Mouse (Mus musculus) adrenal gland, adult (tissue): ENCODE measurements around the gene Gse1.
"Not testable (repeated sequence)": the region's sequence is repeated elsewhere in the genome, so short reads cannot be mapped to it uniquely, and the experiment has no call there.

Source experiments
- DNase-seq, 2 experiments: peaks; one replicate each; pipeline ENCODE4 v3.0.0; 2022 to 2023; ENCODE audit warnings: low spot score in 1 of 2; ENCODE audit not compliant: inconsistent age in 2 of 2

Gse1 gene

DNA sequence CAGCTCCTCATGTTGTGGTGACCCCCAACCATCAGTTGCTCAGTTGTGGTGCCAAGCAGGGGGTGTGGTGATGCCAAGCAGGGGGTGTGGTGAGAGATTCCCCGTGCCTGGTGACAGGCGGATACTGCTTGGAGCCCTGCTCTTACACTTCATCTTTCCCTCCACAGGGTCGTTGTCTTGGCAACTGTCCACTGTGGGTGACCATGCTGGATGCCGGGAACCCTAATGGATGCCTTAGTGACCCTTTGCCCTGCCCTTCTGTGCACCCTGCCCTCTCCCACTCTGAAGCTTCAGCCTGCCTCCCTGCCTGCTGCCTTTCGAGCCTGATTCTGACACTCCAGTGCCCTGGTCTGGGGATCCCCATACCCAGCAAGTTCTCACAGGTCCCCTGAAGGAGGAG, 109.4 kb downstream of the Gse1 start:
- DNase-seq, result no peak

DNA sequence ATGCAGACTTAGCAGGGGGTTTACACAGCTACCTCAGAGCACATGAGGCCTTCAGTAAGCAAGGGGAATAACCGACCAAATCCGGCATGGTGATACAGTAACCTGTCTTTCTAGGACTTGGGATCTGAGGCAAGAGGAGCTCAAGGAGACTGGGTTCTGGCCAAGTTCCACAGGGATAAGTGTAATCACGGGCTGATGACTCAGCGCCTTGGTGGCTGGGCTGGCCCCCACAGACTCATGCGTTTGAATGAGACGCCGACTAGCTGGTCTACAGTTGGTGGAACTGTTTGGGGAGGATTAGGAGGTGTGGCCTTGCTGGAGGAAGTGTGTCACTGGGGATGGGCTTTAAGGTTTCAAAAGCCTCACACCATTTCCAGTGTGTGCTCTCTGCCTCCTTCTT, 110.4 kb downstream of the Gse1 start:
- DNase-seq, result peak; percentile 69 to 80

DNA sequence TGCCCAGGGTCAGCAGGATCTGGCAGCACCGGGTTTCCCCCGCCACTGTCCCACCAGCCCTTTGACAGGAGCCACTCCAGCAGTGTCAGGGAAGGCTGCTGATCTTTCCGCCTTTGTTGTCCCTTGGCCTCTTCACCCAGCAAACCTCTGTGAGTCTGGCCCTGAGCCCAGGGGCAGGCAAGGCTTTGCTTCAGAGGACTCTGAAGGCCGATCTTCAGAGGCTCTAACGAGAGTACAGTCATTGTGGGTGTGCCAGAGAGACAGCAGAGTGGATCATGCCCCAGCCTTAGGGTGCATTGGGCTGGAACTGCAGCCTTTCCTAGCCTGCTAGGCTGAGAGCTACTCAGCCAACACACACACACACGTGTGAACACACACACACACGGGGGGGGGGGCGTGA, 111.5 kb downstream of the Gse1 start:
- peak; percentile 89 to 93 for DNase-seq

DNA sequence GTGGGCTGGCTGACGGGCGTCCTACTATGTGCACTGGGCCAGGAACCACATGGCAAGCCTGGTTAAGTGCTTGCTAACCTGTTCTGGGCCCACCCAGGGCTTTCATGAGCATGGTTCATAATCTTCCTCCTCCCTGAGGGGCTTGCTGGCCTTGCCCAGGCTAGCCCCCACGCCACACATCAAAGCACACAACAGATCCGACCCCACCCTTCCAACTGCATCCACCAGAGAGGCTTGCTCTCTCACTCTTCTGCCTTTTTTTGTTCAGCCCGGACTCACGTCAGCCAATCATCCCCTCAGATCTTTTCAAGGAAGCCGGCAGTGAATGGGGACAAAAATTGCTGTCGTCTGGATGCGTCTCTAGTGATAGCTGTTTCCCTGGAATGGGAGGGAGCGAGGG, 112.9 kb downstream of the Gse1 start:
- DNase-seq, result no peak

DNA sequence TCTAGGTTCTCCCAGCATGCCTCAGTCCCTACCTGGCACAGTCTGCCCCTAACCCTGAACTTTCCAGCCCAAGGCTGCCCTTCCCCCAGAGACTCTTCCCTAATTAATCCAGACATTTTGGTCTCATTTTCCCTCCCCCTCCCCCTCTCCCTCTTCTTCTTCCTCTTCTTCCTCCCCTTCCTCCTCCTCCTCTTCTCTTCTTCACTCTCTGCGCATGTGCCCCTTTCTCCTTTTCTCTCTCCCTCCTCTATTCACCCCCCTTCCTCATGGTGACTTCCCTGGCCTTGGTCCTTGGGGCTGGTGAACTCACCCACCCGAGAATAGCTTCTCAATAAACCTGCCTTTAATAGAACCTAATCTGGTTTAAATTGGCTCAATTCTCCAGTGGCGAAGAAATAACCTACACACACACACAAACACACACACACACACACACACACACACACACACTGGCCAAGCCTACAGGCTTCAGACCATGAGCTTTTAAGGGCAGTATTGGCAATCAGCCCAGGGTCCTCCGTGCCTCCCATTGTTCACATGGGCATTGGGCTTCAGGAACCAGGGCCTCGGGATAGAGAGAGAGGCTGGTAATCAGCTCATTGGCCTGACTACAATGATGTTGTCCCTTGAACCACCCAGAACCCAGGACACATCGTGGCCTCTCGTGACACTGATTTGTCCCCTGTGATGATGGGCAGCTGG, 114.7 kb downstream of the Gse1 start:
- DNase-seq, result peak in 1 of 2 experiments; percentile 57

DNA sequence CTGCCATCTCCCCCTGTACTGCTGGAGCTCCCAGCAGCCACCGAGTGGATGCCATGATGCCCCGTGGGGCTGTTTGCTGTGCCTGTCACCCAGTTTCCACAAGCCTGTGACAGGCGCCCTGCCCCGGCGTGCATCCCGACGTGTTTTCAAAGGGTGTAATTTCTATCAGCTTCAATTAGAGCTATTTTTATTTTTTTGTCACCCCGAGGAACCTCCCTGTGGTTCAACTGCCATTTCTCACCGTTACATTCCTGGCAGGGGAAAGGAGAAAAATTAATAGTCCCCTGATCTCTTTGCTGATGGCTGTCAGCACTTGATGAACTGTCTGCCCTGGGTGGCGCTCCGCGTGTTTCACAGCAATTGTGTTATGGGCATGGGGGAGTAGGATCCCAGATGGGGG, 115.3 kb downstream of the Gse1 start:
- no peak for DNase-seq

DNA sequence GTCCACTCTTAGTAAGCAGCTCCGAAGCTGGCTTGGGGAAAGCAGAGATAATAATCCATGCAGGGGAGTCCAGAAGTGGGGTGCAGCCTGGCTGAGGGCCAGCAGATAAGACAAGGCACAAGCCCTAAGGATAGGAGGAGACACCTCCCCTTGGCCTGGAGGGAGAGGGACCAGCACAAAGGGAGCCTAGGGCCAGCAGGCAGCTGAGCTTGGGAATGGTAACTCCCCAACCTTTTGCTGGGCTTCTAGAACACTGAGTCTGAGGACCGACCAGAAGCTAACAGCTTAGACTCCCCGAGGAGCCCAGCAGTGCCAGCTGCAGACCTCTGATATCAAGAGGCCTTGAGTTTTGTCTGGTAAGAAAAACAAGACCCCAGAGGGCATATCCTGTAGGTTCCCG, 115.9 kb downstream of the Gse1 start:
- DNase-seq, result peak in 1 of 2 experiments; percentile 44

DNA sequence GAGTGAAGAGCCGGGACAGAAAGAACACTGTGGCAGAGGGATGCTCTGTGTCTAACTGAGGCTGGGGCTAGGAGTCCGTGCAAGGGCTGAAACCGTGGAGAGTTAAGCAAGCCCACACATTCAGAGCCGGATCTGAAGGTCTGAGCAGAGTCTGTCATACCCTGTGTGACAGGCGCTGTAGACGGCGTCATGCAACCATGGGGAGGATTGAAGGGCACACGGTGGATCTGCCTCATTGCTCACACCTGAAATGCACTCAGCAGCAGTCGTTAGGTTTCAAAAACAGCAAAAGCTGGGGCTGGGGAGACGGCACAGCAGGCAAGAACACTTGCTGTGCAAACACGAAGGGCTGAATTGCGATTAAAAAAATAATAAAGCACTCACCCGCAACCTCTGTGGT, 116.3 kb downstream of the Gse1 start:
- no peak for DNase-seq

DNA sequence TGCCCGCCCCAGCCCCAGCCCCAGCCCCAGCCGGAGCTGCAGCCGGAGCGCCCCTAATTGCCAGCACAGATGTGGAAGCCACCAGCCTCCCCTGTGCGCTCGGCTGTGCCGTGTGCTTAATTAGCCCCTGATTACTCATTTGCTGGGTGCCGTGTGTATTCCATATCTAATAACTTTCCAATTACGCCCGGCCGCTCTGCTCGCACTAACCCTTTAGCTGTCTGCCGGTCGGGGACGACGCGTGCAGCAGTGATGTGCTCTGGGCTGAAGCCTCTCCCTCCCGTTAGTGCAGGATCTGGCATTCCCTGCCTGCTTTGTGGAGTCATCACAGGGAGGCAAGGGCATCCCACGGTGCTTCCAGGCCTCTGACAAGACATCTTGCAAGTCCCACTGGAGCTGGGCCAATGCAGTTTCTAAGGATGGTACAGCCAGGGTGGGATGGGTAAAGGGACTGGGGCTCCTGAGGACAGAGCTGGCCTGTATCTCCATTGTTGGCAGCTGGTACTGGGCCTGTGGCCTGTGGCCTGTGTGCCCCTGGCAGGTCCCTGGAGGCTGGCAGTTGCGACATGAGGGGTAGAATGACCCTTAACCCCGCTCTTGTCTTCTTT, 119.6 kb downstream of the Gse1 start:
- peak in 1 of 2 experiments; percentile 69 for DNase-seq

DNA sequence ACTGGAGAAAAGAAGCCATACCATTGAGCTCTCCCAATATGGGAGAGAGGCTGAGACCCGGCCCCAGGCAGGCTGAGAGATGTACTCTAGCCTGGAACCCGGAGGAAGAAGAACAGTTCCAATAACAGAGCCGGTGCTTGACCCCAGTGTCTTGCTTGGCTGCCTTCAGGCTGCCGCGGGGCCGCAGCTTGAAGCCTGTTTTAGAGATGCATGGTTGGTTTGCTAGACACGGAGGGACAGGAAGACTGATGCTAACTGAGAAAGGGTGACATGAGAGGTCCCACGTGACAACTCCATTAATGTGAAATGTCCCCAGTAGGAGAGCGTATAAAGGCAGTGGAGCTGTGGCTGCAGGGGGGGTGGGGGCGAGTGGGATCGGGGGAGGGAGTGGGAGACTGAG, 120.7 kb downstream of the Gse1 start:
- no peak for DNase-seq

DNA sequence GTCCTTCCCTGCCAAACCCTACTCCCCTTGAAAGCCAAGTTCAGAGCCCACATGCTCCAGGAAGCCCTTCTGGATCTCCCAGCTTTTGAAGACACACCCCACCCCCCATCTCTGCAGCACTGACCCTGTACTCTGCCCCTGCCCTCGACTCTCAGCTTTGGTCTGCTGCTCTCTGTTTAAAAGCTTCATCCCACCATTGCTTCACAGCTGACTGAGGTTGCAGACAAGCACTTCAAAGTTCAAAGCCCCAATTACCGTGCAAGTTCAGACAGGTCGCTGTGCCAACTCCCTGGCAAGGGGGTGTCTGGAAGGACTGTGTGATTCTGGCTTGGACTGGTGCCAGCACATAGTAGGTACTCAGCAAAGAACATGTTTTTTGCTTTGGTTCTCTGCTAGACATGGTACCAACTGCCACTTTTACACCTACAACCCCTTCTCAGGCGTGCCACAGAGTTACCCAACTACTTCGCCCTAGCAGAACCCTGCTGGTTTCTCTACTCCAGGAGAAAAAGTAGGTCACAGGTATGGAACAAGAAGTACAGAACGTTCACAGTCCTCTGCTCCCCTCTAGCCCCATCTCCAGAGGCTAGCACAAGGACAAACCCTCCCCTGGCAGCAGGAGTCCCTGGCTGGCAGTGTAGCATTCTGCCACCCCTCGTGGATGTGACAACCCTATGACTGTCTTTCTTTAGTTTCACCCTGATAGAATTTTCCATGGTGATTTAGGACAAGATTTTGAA, 123.2 kb downstream of the Gse1 start:
- peak; percentile 52 to 64 for DNase-seq

DNA sequence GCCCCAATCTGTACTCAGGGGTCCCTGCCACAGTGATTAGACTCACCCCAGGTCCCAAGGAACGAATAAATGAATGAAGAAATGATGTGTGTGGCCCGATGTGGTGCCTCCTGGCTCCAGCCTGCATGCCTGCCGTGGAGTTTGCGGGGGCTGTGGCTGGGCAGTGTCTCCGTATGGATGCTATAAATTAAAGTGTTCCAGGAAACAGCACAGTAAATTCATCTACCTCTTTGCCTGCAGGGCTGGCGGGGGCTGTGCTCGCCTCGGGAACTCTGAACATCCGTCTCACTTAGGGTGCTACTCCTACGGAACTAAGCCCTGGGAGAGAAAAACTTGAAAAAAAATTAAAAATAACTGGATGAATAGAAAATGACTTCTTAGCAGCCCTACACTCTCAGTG, 123.8 kb downstream of the Gse1 start:
- no peak for DNase-seq

DNA sequence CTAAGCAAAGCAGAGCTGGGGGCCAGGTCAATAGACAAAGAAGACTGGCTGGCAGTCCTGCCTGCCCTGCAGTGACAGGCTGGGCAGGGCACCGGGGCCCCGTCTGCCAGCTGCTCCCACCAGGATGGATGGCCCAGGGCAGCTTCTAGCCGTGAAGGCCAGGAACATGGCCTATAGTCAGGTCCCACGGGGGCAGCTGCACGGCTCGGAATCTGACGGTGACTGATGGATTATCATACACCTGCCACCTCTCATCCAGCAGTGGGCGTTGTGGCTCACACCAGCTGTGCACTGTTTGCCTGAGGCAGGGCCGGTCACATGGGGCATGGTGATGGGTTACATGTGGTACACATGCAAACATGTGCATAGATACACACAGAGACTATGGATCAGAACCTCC, 127.8 kb downstream of the Gse1 start:
- DNase-seq, result no peak

DNA sequence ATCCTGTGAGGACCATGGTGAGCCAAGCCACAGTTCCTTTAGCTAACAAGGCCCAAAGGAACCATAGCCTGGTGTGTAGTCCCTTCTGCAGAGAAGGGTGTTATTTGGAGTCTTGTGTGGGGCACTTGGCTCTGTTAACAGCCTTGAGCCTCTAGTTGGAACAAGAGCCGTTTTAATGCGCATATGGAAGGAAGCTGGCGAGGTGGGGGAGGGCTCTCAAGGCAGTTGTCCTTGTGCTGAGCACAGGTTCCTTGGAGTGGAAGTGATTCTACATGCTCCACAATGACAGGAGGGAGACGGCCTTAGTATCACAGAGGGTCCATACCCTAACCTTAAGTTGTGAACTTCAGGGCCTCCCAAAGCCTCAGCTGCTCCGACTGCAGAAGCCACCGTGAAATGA, 129.2 kb downstream of the Gse1 start:
- DNase-seq, result no peak

DNA sequence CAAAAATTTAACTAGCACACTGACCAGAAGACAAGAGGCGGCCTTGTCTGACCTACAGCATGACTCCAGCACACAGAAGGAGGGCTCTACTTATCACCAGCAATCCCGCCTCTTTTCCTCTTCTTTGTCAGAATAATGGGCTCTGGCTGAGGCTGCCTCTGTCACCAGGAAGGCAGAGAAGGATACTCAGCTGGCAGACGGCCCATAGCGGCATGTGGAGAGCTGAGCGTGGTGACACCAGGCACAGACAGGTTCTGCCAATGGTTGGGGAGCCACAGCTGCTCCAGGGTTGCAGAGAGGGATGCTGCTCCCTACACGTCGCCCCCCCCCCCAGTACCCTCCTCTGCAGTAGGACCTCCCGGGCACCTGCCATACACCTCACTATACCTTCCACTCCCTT, 133.0 kb downstream of the Gse1 start:
- DNase-seq, result peak; percentile 63 to 78

DNA sequence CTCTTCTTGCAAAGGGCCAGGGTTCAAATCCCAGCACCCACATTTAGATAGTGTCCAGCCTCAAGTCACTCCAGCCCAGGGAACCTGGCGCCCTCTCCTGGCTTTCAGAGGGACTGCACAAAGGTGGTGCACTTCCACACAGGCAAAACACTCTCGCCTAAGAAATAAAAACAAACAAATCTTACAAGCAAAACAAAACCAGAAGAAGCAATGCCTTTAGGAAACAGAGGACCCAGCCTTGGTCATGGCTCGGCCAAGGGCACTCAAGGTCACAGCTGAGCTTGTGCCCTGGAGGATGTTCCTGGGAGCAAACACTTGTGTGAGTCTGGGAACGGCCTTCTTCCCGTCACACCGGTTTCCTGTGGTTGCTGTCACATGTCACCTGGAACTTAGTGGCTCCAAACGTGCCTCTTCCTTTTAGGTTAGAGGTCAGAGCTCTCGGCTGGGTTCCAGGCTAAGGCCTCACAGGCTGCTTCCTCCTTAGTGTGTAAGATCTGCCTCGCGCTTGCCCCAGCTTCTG, 135.4 kb downstream of the Gse1 start:
- peak; percentile 79 to 89 for DNase-seq

DNA sequence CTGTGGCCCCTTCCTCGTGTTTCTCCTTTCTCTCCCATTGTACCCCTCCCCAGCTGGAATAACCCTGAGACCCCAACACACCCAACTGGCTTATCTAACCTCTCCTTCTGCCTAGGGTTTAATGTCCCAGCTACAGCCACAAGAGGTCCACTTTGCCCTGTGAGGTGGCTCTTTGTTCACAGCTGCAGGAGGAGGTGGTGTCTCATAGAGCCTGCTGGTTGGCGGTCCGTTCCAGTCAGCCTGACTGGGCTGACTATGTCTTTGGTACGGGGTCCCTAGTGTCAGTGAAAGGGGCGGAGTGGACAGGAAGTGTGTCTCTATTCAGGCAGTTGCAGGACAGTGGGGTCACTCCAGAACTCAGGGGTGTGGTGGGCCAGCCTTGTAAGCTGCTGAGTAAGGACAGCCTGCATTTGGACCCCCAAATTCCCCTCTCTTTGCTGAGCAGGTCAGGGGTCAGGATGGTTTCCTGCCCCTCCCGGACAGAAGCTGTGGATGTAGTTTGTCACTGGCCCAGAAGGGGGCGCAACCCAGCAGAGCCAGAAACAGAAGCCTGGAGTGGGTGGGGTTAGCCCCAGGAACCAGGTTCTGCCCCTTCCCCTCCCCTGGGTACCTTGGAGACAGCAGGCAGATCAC, 136.0 kb downstream of the Gse1 start:
- DNase-seq, result peak in 1 of 2 experiments; percentile 78

DNA sequence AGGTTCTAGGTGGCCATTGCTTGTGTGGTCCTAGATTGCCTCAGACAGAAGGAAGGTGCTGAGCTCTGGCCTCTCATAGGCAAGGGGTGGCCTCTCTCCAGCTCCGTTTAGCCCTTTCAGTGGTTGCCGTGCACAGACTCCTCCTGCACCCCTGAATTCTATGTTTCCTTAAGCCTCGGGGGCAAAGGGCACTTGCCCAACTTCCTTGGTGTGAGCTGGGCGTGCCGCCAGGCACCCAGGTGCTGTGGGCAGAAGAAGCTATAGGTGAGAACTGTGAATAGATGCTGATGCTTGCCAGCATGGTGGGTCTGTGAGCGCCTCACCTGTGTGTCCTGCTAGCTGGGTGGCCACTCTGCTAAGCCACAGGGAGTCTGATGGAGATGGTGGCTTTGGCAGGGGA, 138.6 kb downstream of the Gse1 start:
- no peak for DNase-seq

DNA sequence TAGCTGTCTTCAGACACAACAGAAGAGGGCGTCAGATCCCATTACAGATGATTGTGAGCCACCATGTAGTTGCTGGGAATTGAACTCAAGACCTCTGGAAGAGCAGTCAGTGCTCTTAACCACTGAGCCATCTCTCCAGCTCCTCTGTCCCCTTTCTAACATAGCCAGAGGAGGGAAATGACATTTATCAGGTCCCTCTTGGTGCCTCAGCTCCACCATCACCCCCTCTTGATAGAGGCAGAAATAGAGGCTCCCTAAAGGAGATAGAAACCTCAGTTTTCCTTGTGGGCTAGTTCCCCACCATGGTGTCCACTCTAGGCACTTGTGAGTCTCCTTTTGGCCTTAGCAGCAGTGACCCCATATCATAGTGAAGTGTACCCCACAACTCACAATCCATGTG, 139.9 kb downstream of the Gse1 start:
- not testable (repeated sequence) for DNase-seq

DNA sequence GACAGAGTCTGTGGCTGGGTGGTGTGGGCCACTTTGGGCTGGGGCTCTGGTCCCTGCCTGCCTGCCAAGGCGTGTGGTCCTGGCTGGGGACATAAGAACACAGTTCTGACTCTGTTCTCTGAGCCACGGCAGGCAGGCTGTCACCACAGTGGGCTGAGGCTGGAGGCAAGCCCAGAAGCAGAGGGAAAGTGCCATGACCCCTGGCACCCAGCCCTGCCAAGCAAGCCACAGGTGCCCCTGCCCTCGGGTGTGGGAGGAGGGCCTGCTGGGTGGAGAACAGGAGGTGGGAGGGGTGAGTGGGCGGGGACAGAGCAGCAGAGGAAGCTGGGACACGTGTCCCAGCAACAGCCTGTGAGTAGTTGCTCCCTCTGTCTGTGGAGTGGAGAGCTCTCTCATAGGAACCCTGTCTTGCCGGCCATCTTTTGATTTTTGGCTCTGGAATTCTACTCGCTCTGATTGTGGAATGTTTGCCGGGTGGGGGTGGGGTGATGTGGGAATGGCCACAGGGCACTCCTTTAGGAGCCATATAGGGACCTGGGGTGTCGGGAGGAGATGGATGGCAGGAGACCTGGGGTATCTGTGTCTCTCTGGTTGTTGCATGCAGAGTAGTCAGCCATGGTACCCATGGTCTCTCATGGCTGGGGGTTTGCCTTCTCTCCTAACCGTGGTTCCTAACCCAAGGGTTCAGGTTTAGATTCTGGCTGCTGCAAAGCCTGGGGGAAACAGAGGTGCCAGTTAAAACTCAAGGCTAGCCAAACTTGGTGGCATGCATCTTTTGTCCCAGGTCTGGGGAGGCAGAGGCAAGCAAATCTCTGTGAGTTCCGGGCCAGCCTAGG, 140.8 kb downstream of the Gse1 start:
- DNase-seq, result peak; percentile 96 to 97

DNA sequence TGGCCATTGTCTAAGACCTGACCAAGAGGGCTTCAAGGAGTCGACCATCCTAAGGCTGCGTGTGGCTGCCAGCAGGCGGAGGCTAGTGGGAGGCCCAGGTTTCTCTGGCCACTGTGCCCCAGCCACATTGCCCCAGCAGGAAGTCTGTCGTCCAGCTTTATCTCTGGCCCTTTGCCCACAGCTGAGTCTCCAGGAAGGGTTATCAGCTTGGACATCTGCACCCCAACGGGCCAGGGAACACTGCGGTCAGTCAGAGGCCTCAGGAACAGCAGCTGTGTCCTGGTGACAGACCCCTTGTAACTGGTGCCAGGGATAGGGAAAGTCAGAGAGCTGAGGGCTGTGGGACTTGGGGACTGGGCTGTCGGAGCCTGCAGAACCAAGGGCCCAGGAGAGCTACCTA, 141.7 kb downstream of the Gse1 start:
- peak; percentile 86 to 87 for DNase-seq
